Mouse (Mus musculus): ENCODE results near the gene Btnl10. TPM values are rescaled to one million over a fixed set of nuclear protein-coding genes. Genes with fewer than 3 reads are reported as not detected.
A peak's percentile ranks its signal among the peaks of the same experiment; 100 is the strongest.

Btnl10 gene
- total and polyA plus RNA-seq, 3 experiments, result 0.04 TPM; not detected in 2

- Histone ChIP-seq H3K9ac (ENCODE audit: low read depth, low read length) (no peak overlapping the region), H3K27ac (no peak overlapping the region), H3K27me3 (ENCODE audit: control insufficient read depth, insufficient read depth, low read length) (peaks cover 4% of the 10 kb centered on the region; the same call in 1 of the 2 replicates), H3K4me3 (no peak overlapping the region), H3K79me2 (replicated peaks; ENCODE audit: control insufficient read depth, insufficient read depth, low read length) (no peaks in the 10 kb centered on the region), H3K4me1 (ENCODE audit: control insufficient read depth, insufficient read depth, low read length) (no peaks in the 10 kb centered on the region), H3K36me3 (ENCODE audit: control insufficient read depth, insufficient read depth, low read length) (no peaks in the 10 kb centered on the region)
- DNase-seq, result no peak
- intact Hi-C loops (cut with DNase I), result no loop called here
- no peak for TF ChIP-seq POLR2A (IDR thresholded peaks at IDR 0.05; ENCODE audit: insufficient read depth, low read depth, low read length)
- TF ChIP-seq EP300 (IDR thresholded peaks at IDR 0.05; ENCODE audit: insufficient read depth, low read depth, low read length), result no peak
- TF ChIP-seq CTCF (IDR thresholded peaks at IDR 0.05), result no peak
- 47% methylated on average over 12 of the region's 12 CpGs for WGBS
These were observed 47.5 kb downstream of the Btnl10 start for GRCm38 (mm10) chr11:58965001-58965760.

- peak; percentile 78 for TF ChIP-seq CTCF (IDR thresholded peaks at IDR 0.05)
- no peak for TF ChIP-seq POLR2A (IDR thresholded peaks at IDR 0.05; ENCODE audit: insufficient read depth, low read depth, low read length)
- Histone ChIP-seq H3K4me1 (ENCODE audit: control insufficient read depth, insufficient read depth, low read length) (no peaks in the 10 kb centered on the region), H3K79me2 (replicated peaks; ENCODE audit: control insufficient read depth, insufficient read depth, low read length) (no peaks in the 10 kb centered on the region), H3K9ac (ENCODE audit: low read depth, low read length) (no peak overlapping the region), H3K4me3 (no peak overlapping the region), H3K27me3 (ENCODE audit: control insufficient read depth, insufficient read depth, low read length) (0 out of 2 replicates have a peak, but pooled peaks cover under 1% of the 10 kb centered on the region), H3K36me3 (ENCODE audit: control insufficient read depth, insufficient read depth, low read length) (no peaks in the 10 kb centered on the region), H3K27ac (no peak overlapping the region)
- DNase-seq, result no peak
- intact Hi-C loops (cut with DNase I), result no loop called here
- 98% methylated on average over 1 of the region's 1 CpGs for WGBS
These were observed 49.6 kb downstream of the Btnl10 start for GRCm38 (mm10) chr11:58967346-58967745.

- H3K79me2 ChIP-seq (replicated peaks; ENCODE audit: control insufficient read depth, insufficient read depth, low read length), result no peaks in the 10 kb centered on the region
- no peak for DNase-seq
- WGBS, result 82% methylated on average over 7 of the region's 7 CpGs
- H3K9ac ChIP-seq (ENCODE audit: low read depth, low read length), result no peak overlapping the region
- H3K36me3 ChIP-seq (ENCODE audit: control insufficient read depth, insufficient read depth, low read length), result no peaks in the 10 kb centered on the region
- no peak overlapping the region for H3K27ac ChIP-seq
- H3K4me1 ChIP-seq (ENCODE audit: control insufficient read depth, insufficient read depth, low read length), result no peaks in the 10 kb centered on the region
- intact Hi-C loops (cut with DNase I), result no loop called here
- H3K4me3 ChIP-seq, result no peak overlapping the region
- no peaks in the 10 kb centered on the region for H3K27me3 ChIP-seq (ENCODE audit: control insufficient read depth, insufficient read depth, low read length)
- TF ChIP-seq EP300 (IDR thresholded peaks at IDR 0.05; ENCODE audit: insufficient read depth, low read depth, low read length) (no peak), POLR2A (IDR thresholded peaks at IDR 0.05; ENCODE audit: insufficient read depth, low read depth, low read length) (no peak), CTCF (IDR thresholded peaks at IDR 0.05) (no peak)
These were observed 50.8 kb downstream of the Btnl10 start for GRCm38 (mm10) chr11:58968551-58968950.

GRCm38 (mm10) chr11:58969027-58969426 is 51.3 kb downstream of the Btnl10 start:
- DNase-seq, result no peak
- no peak overlapping the region for H3K9ac ChIP-seq (ENCODE audit: low read depth, low read length)
- H3K79me2 ChIP-seq (replicated peaks; ENCODE audit: control insufficient read depth, insufficient read depth, low read length), result no peaks in the 10 kb centered on the region
- TF ChIP-seq POLR2A (IDR thresholded peaks at IDR 0.05; ENCODE audit: insufficient read depth, low read depth, low read length) (no peak), EP300 (IDR thresholded peaks at IDR 0.05; ENCODE audit: insufficient read depth, low read depth, low read length) (no peak), CTCF (IDR thresholded peaks at IDR 0.05) (no peak)
- no peaks in the 10 kb centered on the region for H3K36me3 ChIP-seq (ENCODE audit: control insufficient read depth, insufficient read depth, low read length)
- no peak overlapping the region for H3K4me3 ChIP-seq
- H3K4me1 ChIP-seq (ENCODE audit: control insufficient read depth, insufficient read depth, low read length), result no peaks in the 10 kb centered on the region
- no peak overlapping the region for H3K27ac ChIP-seq
- WGBS, result 71% methylated on average over 8 of the region's 8 CpGs
- H3K27me3 ChIP-seq (ENCODE audit: control insufficient read depth, insufficient read depth, low read length), result no peaks in the 10 kb centered on the region
- intact Hi-C loops (cut with DNase I), result no loop called here

GRCm38 (mm10) chr11:58969659-58970058 is 52.0 kb downstream of the Btnl10 start:
- no peak overlapping the region for H3K27ac ChIP-seq

GRCm38 (mm10) chr11:58970831-58971530 is 53.3 kb downstream of the Btnl10 start:
- DNase-seq, result no peak
- Histone ChIP-seq H3K79me2 (replicated peaks; ENCODE audit: control insufficient read depth, insufficient read depth, low read length) (no peaks in the 10 kb centered on the region), H3K9ac (ENCODE audit: low read depth, low read length) (no peak overlapping the region), H3K27ac (no peak overlapping the region), H3K4me1 (ENCODE audit: control insufficient read depth, insufficient read depth, low read length) (no peaks in the 10 kb centered on the region), H3K36me3 (ENCODE audit: control insufficient read depth, insufficient read depth, low read length) (no peaks in the 10 kb centered on the region), H3K4me3 (no peak overlapping the region), H3K27me3 (ENCODE audit: control insufficient read depth, insufficient read depth, low read length) (no peaks in the 10 kb centered on the region)
- intact Hi-C loops (cut with DNase I), result loop anchor here (10.0 kb wide), 1 partner anchor 234 kb away; the partner anchor contains the start of genes 2310033P09Rik and Mrpl55
- no peak for TF ChIP-seq POLR2A (IDR thresholded peaks at IDR 0.05; ENCODE audit: insufficient read depth, low read depth, low read length)
- no peak for TF ChIP-seq EP300 (IDR thresholded peaks at IDR 0.05; ENCODE audit: insufficient read depth, low read depth, low read length)
- TF ChIP-seq CTCF (IDR thresholded peaks at IDR 0.05), result 0 out of 2 replicates have a peak, but pooled peaks have one; percentile 13
- 87% methylated on average over 21 of the region's 21 CpGs for WGBS

More at GRCm38 (mm10) chr11:58969659-58970058, 52.0 kb downstream of the Btnl10 start:
- intact Hi-C loops (cut with DNase I), result loop anchor here (10.0 kb wide), 1 partner anchor 235 kb away; the partner anchor contains the start of genes 2310033P09Rik and Mrpl55
- no peaks in the 10 kb centered on the region for H3K27me3 ChIP-seq (ENCODE audit: control insufficient read depth, insufficient read depth, low read length)
- H3K9ac ChIP-seq (ENCODE audit: low read depth, low read length), result no peak overlapping the region
- no peaks in the 10 kb centered on the region for H3K36me3 ChIP-seq (ENCODE audit: control insufficient read depth, insufficient read depth, low read length)
- H3K4me1 ChIP-seq (ENCODE audit: control insufficient read depth, insufficient read depth, low read length), result no peaks in the 10 kb centered on the region
- no peak overlapping the region for H3K4me3 ChIP-seq
- no peaks in the 10 kb centered on the region for H3K79me2 ChIP-seq (replicated peaks; ENCODE audit: control insufficient read depth, insufficient read depth, low read length)
- WGBS, result 76% methylated on average over 6 of the region's 6 CpGs
- DNase-seq, result no peak
- TF ChIP-seq CTCF (IDR thresholded peaks at IDR 0.05), result no peak
- no peak for TF ChIP-seq EP300 (IDR thresholded peaks at IDR 0.05; ENCODE audit: insufficient read depth, low read depth, low read length)
- no peak for TF ChIP-seq POLR2A (IDR thresholded peaks at IDR 0.05; ENCODE audit: insufficient read depth, low read depth, low read length)

Data from heart, adult 2 months (tissue).